Mouse (Mus musculus) kidney, embryonic 16.5 days (tissue): ENCODE data around the gene Zfp934. TPM values are rescaled to one million over a fixed set of nuclear protein-coding genes. Genes with fewer than 3 reads are reported as not detected.

Source experiments
- microRNA-seq: library from miRNA; unstranded; fragments of <30 nt; microRNA quantifications from one replicate; pipeline ENCODE4, GENCODE M21; 2016
- polyA plus RNA-seq: library from polyadenylated mRNA; unstranded; fragments of >200 nt; fragmentation: Nextera tagmentation; extraction: Ambion mirVana; gene quantifications from 2 replicates; pipeline ENCODE4 v1.2.1, GENCODE M21; 2015

Gene Zfp934
- polyA plus RNA-seq, 1 experiment from 2014 or later = 19.1 TPM

Small RNA genes lying within 50 kb of the gene (microRNA-seq; reads per million reads assigned to microRNA genes)
- not detected for gene Gm22256

Other genes with a start within 250 kb of the Zfp934 start
- gene Gm3604, start 188.0 kb downstream of the Zfp934 start, polyA plus RNA-seq = 6.9 and 7.2 TPM in 2 replicates
- gene Gm49359, start 104.4 kb downstream of the Zfp934 start, polyA plus RNA-seq = 13.0 and 14.5 TPM in 2 replicates
- not detected in 2 replicates for gene Zfp935, start 12.7 kb downstream of the Zfp934 start, polyA plus RNA-seq
- 11.6 and 15.0 TPM in 2 replicates for gene 6720489N17Rik, start 53.0 kb upstream of the Zfp934 start, polyA plus RNA-seq
- gene Platr25, start 189.5 kb upstream of the Zfp934 start, polyA plus RNA-seq = 28.9 and 31.6 TPM in 2 replicates
- 10.2 and 10.5 TPM in 2 replicates for gene Gm5141, start 214.6 kb upstream of the Zfp934 start, polyA plus RNA-seq